Mouse (Mus musculus) brain, embryonic 14.5 days (tissue): ENCODE data around the gene Pcca.

ENCODE experiments used
- CTCF ChIP-seq: fragments of 200-500 bp; IDR thresholded peaks from 2 replicates; pipeline ENCODE4 v1.5.1; 2012; ENCODE audit warnings: inconsistent platforms, mild to moderate bottlenecking, moderate library complexity, borderline replicate concordance; ENCODE audit not compliant: insufficient read depth, insufficient read length; ENCODE audit errors: extremely low read depth
- POLR2A ChIP-seq: fragments of 200-500 bp; IDR thresholded peaks from 2 replicates; pipeline ENCODE4 v1.6.1; 2012; ENCODE audit warnings: mild to moderate bottlenecking, inconsistent platforms, borderline replicate concordance; ENCODE audit not compliant: poor library complexity, insufficient read depth, insufficient read length, severe bottlenecking; ENCODE audit errors: extremely low read depth

GRCm38 (mm10) chr14:122599839-122600238 lies 65.7 kb downstream of the Pcca start:
- TF ChIP-seq CTCF, result no peak
- no peak for TF ChIP-seq POLR2A
